Mouse (Mus musculus) liver, embryonic 12.5 days (tissue): ENCODE measurements around the gene Chit1. TPM values are rescaled to one million over a fixed set of nuclear protein-coding genes. Genes with fewer than 3 reads are reported as not detected.

Experiments used
- ATAC-seq: fragments of 200-750 bp; cut with Nextera tagmentation; 2 replicates; pipeline ENCODE4 v1.8.0; 2017; ENCODE audit warnings: moderate number of reproducible peaks, mild to moderate bottlenecking, moderate library complexity
- H3K27ac ChIP-seq: fragments of 300-500 bp; sonication (generic); 2 replicates; pipeline ENCODE4 v1.5.1; 2016; ENCODE audit warnings: mild to moderate bottlenecking
- H3K27me3 ChIP-seq: fragments of 300-500 bp; sonication (generic); replicated peaks from 2 replicates; pipeline ENCODE4 v1.6.1; 2016; ENCODE audit warnings: mild to moderate bottlenecking, moderate library complexity
- H3K36me3 ChIP-seq: fragments of 300-500 bp; sonication (generic); 2 replicates; pipeline ENCODE4 v1.6.1; 2016; ENCODE audit warnings: mild to moderate bottlenecking, moderate library complexity
- H3K4me1 ChIP-seq: fragments of 300-500 bp; sonication (generic); 2 replicates; pipeline ENCODE4 v1.6.1; 2016
- H3K4me2 ChIP-seq: fragments of 300-500 bp; sonication (generic); 2 replicates; pipeline ENCODE4 v1.6.1; 2016; ENCODE audit warnings: mild to moderate bottlenecking, moderate library complexity
- H3K4me3 ChIP-seq: fragments of 300-500 bp; sonication (generic); 2 replicates; pipeline ENCODE4 v1.5.1; 2016; ENCODE audit warnings: mild to moderate bottlenecking, moderate library complexity
- H3K9ac ChIP-seq: fragments of 300-500 bp; sonication (generic); 2 replicates; pipeline ENCODE4 v1.6.1; 2016; ENCODE audit warnings: mild to moderate bottlenecking, moderate library complexity
- H3K9me3 ChIP-seq: fragments of 300-500 bp; sonication (generic); replicated peaks from 2 replicates; pipeline ENCODE4 v1.6.1; 2016; ENCODE audit warnings: mild to moderate bottlenecking, moderate library complexity
- WGBS: fragments of 180-500 bp; shearing (Covaris S2); methylation state at CpG from one replicate; pipeline ENCODE4 v1.1.7; 2016; ENCODE audit not compliant: insufficient replicate concordance; 5-methylcytosine and 5-hydroxymethylcytosine counted together
- polyA plus RNA-seq: library from polyadenylated mRNA; unstranded; fragments of >200 nt; fragmentation: Nextera tagmentation; extraction: Ambion mirVana; gene quantifications from 2 replicates; pipeline ENCODE4 v1.2.1, GENCODE M21; 2016

Gene Chit1
- polyA plus RNA-seq, 1 experiment from 2014 or later, result 0.07 TPM

- no peaks in the 10 kb centered on the region for H3K36me3 ChIP-seq
- 29% methylated on average over 7 of the region's 7 CpGs for WGBS
- H3K9ac ChIP-seq, result no peak overlapping the region
- no peak overlapping the region for H3K4me2 ChIP-seq
- no peak overlapping the region for H3K4me3 ChIP-seq
- peaks cover 89% of the 10 kb centered on the region for H3K4me1 ChIP-seq
- no peak for ATAC-seq
- peak overlapping the region; percentile 28 for H3K27ac ChIP-seq
- H3K27me3 ChIP-seq, result 0 out of 2 replicates have a peak, but pooled peaks cover 6% of the 10 kb centered on the region
- no peaks in the 10 kb centered on the region for H3K9me3 ChIP-seq
Observed at GRCm38 (mm10) chr1:134095033-134095612, 15.9 kb upstream of the Chit1 start.

- Histone ChIP-seq H3K27ac (peak overlapping the region; percentile 95; the same call in 1 of the 2 replicates), H3K9me3 (no peaks in the 10 kb centered on the region), H3K36me3 (no peaks in the 10 kb centered on the region), H3K27me3 (peaks cover 6% of the 10 kb centered on the region; the same call in 1 of the 2 replicates), H3K4me2 (no peak overlapping the region), H3K4me3 (no peak overlapping the region), H3K9ac (0 out of 2 replicates have a peak overlapping the region, but pooled peaks have one; percentile 13), H3K4me1 (peaks cover 92% of the 10 kb centered on the region)
- WGBS, result 83% methylated on average over 4 of the region's 4 CpGs
- no peak for ATAC-seq
Observed at GRCm38 (mm10) chr1:134095721-134096120, 15.3 kb upstream of the Chit1 start.

DNA sequence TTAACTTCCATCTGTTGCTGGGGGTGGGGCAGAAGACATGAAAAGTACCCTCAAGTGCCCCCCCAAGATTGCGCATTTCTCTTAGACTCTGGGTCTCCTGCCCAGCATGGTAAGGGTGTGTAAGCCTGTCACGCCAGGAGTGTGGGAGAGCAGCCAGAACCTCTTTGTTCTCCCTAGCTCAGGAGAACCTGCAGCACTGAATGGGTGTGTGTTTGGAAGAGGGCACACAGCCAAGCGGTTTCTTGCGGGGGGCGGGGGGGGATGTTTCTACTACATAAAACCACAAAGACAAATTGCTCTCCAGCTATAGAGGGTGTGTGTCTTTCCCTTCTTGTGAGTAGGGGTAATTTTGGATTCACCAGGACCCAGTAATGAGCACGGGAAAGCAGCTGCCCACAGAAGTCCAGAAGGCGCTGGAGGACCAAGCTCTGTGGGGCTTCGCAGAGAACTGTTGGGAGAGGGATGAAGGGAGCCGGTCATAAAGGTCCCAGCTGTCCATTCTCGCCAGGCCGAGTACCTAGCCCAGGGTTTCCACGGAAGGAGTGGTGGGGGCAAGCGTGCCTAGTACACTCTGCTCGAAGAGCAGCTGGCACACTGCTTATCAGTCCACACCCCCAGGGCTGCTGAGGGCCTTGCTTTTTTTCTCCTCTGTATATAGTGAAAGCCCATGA lies 14.6 kb upstream of the Chit1 start:
- Histone ChIP-seq H3K27ac (peak overlapping the region; percentile 95), H3K36me3 (no peaks in the 10 kb centered on the region), H3K9me3 (no peaks in the 10 kb centered on the region), H3K4me3 (no peak overlapping the region), H3K4me2 (peak overlapping the region; percentile 30), H3K9ac (peak overlapping the region; percentile 13; the same call in 1 of the 2 replicates), H3K4me1 (peaks cover 88% of the 10 kb centered on the region), H3K27me3 (peaks cover 6% of the 10 kb centered on the region; the same call in 1 of the 2 replicates)
- WGBS, result 66% methylated on average over 14 of the region's 14 CpGs
- no peak for ATAC-seq

DNA sequence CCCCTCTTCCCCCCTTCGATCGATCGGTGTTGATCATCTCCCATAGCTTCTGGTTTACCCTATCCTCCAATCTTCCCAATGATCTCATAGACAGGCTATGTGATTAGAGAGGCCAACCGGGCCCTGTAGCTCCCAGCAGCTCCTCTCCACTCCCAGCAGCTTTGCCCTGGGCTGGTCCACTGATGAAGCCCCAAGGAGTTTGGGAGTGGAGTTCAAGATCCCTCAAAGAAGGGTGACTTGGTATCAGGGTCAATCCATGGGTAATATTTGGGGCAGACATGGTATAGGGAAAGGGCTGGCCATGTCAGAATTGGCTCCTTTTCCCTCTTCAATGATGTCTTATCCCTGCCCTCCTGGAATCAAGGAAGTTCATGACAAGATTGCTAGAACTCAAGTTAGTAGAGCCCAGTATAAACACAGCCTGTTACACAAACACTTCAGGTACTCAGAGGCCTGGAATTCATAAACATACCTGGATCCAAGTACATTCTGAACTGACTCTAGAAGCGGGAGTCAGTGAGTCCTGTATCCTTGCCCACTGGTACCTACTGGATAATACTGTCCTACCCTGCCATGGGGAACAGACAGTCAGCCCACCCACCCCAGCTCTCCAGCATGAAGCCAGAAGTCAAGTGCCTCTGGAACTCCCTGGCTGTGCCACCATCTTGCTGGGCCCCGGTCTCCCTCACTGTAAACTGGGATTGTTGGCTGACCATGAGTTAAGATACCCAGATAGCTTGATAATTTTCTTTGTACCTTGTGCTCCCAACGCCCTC lies 13.8 kb upstream of the Chit1 start:
- WGBS, result 87% methylated on average over 7 of the region's 7 CpGs
- peaks cover 80% of the 10 kb centered on the region for H3K4me1 ChIP-seq
- H3K9ac ChIP-seq, result peak overlapping the region; percentile 44

GRCm38 (mm10) chr1:134097956-134098725 lies 12.9 kb upstream of the Chit1 start:
- ATAC-seq, result no peak
- Histone ChIP-seq H3K9ac (peak overlapping the region; percentile 80), H3K27ac (peak overlapping the region; percentile 95), H3K4me1 (peaks cover 74% of the 10 kb centered on the region), H3K27me3 (peaks cover 6% of the 10 kb centered on the region; the same call in 1 of the 2 replicates), H3K4me3 (peak overlapping the region; percentile 64), H3K9me3 (no peaks in the 10 kb centered on the region), H3K36me3 (no peaks in the 10 kb centered on the region), H3K4me2 (peak overlapping the region; percentile 78)
- 54% methylated on average over 13 of the region's 13 CpGs for WGBS

More for the DNA sequence above, 13.8 kb upstream of the Chit1 start:
- H3K9me3 ChIP-seq, result no peaks in the 10 kb centered on the region
- H3K4me2 ChIP-seq, result peak overlapping the region; percentile 78
- H3K4me3 ChIP-seq, result no peak overlapping the region
- H3K27me3 ChIP-seq, result peaks cover 6% of the 10 kb centered on the region; the same call in 1 of the 2 replicates
- H3K36me3 ChIP-seq, result no peaks in the 10 kb centered on the region
- no peak for ATAC-seq
- peak overlapping the region; percentile 95 for H3K27ac ChIP-seq

GRCm38 (mm10) chr1:134098726-134099515 lies 12.1 kb upstream of the Chit1 start:
- peak; percentile 92 for ATAC-seq
- H3K9me3 ChIP-seq, result no peaks in the 10 kb centered on the region
- H3K27me3 ChIP-seq, result peaks cover 11% of the 10 kb centered on the region; the same call in 1 of the 2 replicates
- H3K4me3 ChIP-seq, result peak overlapping the region; percentile 64
- peak overlapping the region; percentile 95 for H3K27ac ChIP-seq
- WGBS, result 3% methylated on average over 17 of the region's 17 CpGs
- H3K4me2 ChIP-seq, result peak overlapping the region; percentile 78
- H3K36me3 ChIP-seq, result no peaks in the 10 kb centered on the region
- peak overlapping the region; percentile 80 for H3K9ac ChIP-seq
- peaks cover 66% of the 10 kb centered on the region for H3K4me1 ChIP-seq

- H3K27ac ChIP-seq, result peak overlapping the region; percentile 95
- H3K4me1 ChIP-seq, result peaks cover 58% of the 10 kb centered on the region
- peak overlapping the region; percentile 64 for H3K4me3 ChIP-seq
- no peaks in the 10 kb centered on the region for H3K36me3 ChIP-seq
- H3K4me2 ChIP-seq, result peak overlapping the region; percentile 78
- ATAC-seq, result peak; percentile 57
- WGBS, result 24% methylated on average over 12 of the region's 12 CpGs
- peaks cover 11% of the 10 kb centered on the region; the same call in 1 of the 2 replicates for H3K27me3 ChIP-seq
- H3K9ac ChIP-seq, result peak overlapping the region; percentile 80
- no peaks in the 10 kb centered on the region for H3K9me3 ChIP-seq
Observed at GRCm38 (mm10) chr1:134099516-134100235, 11.4 kb upstream of the Chit1 start.

DNA sequence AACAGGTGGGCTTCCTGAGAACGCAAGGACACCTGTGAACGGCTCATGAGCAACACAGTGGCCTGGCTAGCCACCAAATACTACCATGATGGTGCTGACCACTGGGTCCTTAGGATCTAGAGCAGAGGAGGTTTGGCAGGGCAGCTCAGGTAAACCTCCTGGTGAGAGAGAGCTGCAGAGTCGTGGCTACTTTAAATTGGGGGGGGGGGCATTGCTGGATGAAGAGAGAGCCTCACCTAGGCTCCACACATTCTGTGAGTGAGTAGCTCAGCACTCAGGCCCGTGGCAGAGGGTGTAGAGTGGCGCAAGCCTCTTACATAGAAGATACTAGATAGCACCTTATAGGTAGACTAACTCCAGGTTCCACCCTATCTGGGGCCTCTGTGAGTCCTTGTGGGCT lies 10.6 kb upstream of the Chit1 start:
- WGBS, result 70% methylated on average over 5 of the region's 5 CpGs
- no peak for ATAC-seq
- Histone ChIP-seq H3K9me3 (no peaks in the 10 kb centered on the region), H3K9ac (0 out of 2 replicates have a peak overlapping the region, but pooled peaks have one; percentile 80), H3K27me3 (peaks cover 12% of the 10 kb centered on the region), H3K4me3 (no peak overlapping the region), H3K4me2 (peak overlapping the region; percentile 78; the same call in 1 of the 2 replicates), H3K36me3 (no peaks in the 10 kb centered on the region), H3K4me1 (peaks cover 51% of the 10 kb centered on the region), H3K27ac (peak overlapping the region; percentile 95)

DNA sequence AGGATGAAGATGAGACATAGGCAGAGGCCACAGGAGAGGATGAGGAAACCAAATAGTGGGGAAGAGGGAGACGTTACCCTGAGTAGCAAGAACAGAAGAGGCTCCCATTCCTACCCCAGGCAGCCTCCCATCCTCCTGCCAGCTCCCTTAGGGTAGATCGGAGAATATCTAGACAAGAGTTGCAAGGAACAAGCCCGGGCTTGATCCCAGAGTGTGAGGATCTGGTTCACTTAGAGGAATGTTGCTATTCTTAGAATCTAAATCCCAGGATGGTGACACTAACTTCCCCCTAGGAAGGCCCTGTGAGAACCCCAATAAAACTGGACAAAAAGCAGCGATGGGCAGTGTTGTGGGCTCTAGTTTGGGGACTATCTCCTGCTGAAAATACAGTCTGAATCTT lies 10.1 kb upstream of the Chit1 start:
- H3K27ac ChIP-seq, result peak overlapping the region; percentile 95; the same call in 1 of the 2 replicates
- H3K9me3 ChIP-seq, result no peaks in the 10 kb centered on the region
- H3K27me3 ChIP-seq, result peaks cover 18% of the 10 kb centered on the region
- ATAC-seq, result no peak
- H3K9ac ChIP-seq, result 0 out of 2 replicates have a peak overlapping the region, but pooled peaks have one; percentile 80
- H3K4me3 ChIP-seq, result no peak overlapping the region
- no peak overlapping the region for H3K4me2 ChIP-seq
- H3K36me3 ChIP-seq, result no peaks in the 10 kb centered on the region
- 75% methylated on average over 4 of the region's 4 CpGs for WGBS
- peaks cover 46% of the 10 kb centered on the region for H3K4me1 ChIP-seq

- Histone ChIP-seq H3K4me2 (no peak overlapping the region), H3K27ac (0 out of 2 replicates have a peak overlapping the region, but pooled peaks have one; percentile 8), H3K27me3 (peaks cover 24% of the 10 kb centered on the region), H3K9me3 (no peaks in the 10 kb centered on the region), H3K36me3 (no peaks in the 10 kb centered on the region), H3K4me1 (peaks cover 45% of the 10 kb centered on the region), H3K4me3 (no peak overlapping the region), H3K9ac (no peak overlapping the region)
- 49% methylated on average over 3 of the region's 3 CpGs for WGBS
- no peak for ATAC-seq
Observed at GRCm38 (mm10) chr1:134101593-134101992, 9.4 kb upstream of the Chit1 start.
